Mouse (Mus musculus) gastrocnemius, postnatal 10 days (tissue): Measurements from ENCODE around the gene H2-Ob. TPM values are rescaled to one million over a fixed set of nuclear protein-coding genes. Genes with fewer than 3 reads are reported as not detected.

Experiments used
- DNase-seq: peaks from one replicate; pipeline ENCODE4 v3.0.0; 2021; ENCODE audit warnings: mixed read lengths
- total RNA-seq, 2 experiments: library from RNA; stranded (reverse); gene quantifications; 2 replicates each; pipeline ENCODE4 v1.2.3; 2021

H2-Ob gene
- total RNA-seq, 2 experiments from 2014 or later, result 0.26 to 0.34 TPM

- DNase-seq, result no peak
Measured at GRCm38 (mm10) chr17:34244656-34245055, 6.0 kb downstream of the H2-Ob start.

- DNase-seq, result no peak
Measured at GRCm38 (mm10) chr17:34247047-34247446, 8.3 kb downstream of the H2-Ob start.

GRCm38 (mm10) chr17:34248764-34249163 is 10.1 kb downstream of the H2-Ob start:
- no peak for DNase-seq

- no peak for DNase-seq
Measured at GRCm38 (mm10) chr17:34249361-34249760, 10.7 kb downstream of the H2-Ob start.

GRCm38 (mm10) chr17:34249878-34250277 is 11.2 kb downstream of the H2-Ob start:
- no peak for DNase-seq

- no peak for DNase-seq
Measured at GRCm38 (mm10) chr17:34251666-34252065, 13.0 kb downstream of the H2-Ob start.

GRCm38 (mm10) chr17:34256501-34256900 is 17.8 kb downstream of the H2-Ob start:
- no peak for DNase-seq

GRCm38 (mm10) chr17:34257594-34258375 is 19.1 kb downstream of the H2-Ob start, which contains the start of gene H2-Ab1:
Gene H2-Ab1, plus strand, starts transcription at chr17:34257689.
- DNase-seq, result peak; percentile 76

GRCm38 (mm10) chr17:34260551-34260950 is 21.8 kb downstream of the H2-Ob start:
- no peak for DNase-seq

- DNase-seq, result peak; percentile 67
Measured at GRCm38 (mm10) chr17:34261502-34261901, 22.8 kb downstream of the H2-Ob start.

GRCm38 (mm10) chr17:34263068-34263467 is 24.4 kb downstream of the H2-Ob start:
- DNase-seq, result peak; percentile 55

- DNase-seq, result no peak
Measured at GRCm38 (mm10) chr17:34263811-34264371, 25.2 kb downstream of the H2-Ob start.

GRCm38 (mm10) chr17:34264452-34265351 is 26.0 kb downstream of the H2-Ob start:
- DNase-seq, result peak; percentile 19

GRCm38 (mm10) chr17:34268262-34268661 is 29.6 kb downstream of the H2-Ob start:
- no peak for DNase-seq

GRCm38 (mm10) chr17:34268748-34269147 is 30.0 kb downstream of the H2-Ob start:
- no peak for DNase-seq

- no peak for DNase-seq
Measured at GRCm38 (mm10) chr17:34269817-34270216, 31.1 kb downstream of the H2-Ob start.

- no peak for DNase-seq
Measured at GRCm38 (mm10) chr17:34270230-34270629, 31.5 kb downstream of the H2-Ob start.

- no peak for DNase-seq
Measured at GRCm38 (mm10) chr17:34270940-34271339, 32.2 kb downstream of the H2-Ob start.

GRCm38 (mm10) chr17:34272102-34272501 is 33.4 kb downstream of the H2-Ob start:
- DNase-seq, result no peak

- DNase-seq, result no peak
Measured at GRCm38 (mm10) chr17:34280499-34281038, 41.9 kb downstream of the H2-Ob start.

GRCm38 (mm10) chr17:34281836-34282235 is 43.1 kb downstream of the H2-Ob start:
- no peak for DNase-seq

GRCm38 (mm10) chr17:34285371-34285770 is 46.7 kb downstream of the H2-Ob start:
- no peak for DNase-seq
